9 mouse cellular contexts compared by ENCODE assay signal in genomic region chr4:139967475-139967891, GRCm38 (mm10). TPM values are rescaled to one million over a fixed set of nuclear protein-coding genes. Genes with fewer than 3 reads are reported as not detected.
DNase-seq lines count a peak whose midpoint lies in the region; ATAC-seq and TF ChIP-seq lines count a peak whose summit lies in the region.
"Had no signal": no experiment of that assay in that cellular context is flagged by ENCODE, and none has a peak within 500 bp of the region (broad histone marks: within the 10 kb centered on the region; RNA-seq: fewer than 3 reads in every experiment).

No protein-coding gene starts in this region.

- no peak overlapping the region for H3K4me3 ChIP-seq in hindbrain, embryonic 13.5 days
- H3K4me3 ChIP-seq in hindbrain, embryonic 11.5 days (ENCODE audit: low read depth, low read length) = no peak overlapping the region
- H3K4me3 ChIP-seq in heart, embryonic 16.5 days (ENCODE audit: low read length) = no peak overlapping the region
- 0 out of 2 replicates have a peak overlapping the region, but pooled peaks have one; percentile 9 for H3K4me3 ChIP-seq in olfactory bulb, adult 2 months (ENCODE audit: insufficient read depth, low read depth, low read length)

- 0 out of 2 replicates have a peak overlapping the region, but pooled peaks have one; percentile 8 for H3K9ac ChIP-seq in hindbrain, embryonic 13.5 days
- no peak overlapping the region for H3K9ac ChIP-seq in hindbrain, embryonic 11.5 days (ENCODE audit: low read depth, low read length)
- no peak overlapping the region for H3K9ac ChIP-seq in heart, embryonic 16.5 days (ENCODE audit: low read length)

- no peak for DNase-seq in hindbrain, embryonic 11.5 days (ENCODE audit: low spot score)
- peak; percentile 42 for DNase-seq in adrenal gland, postnatal 25 days
- peak; percentile 87 to 96 for DNase-seq in kidney, postnatal 36 days
- no peak for DNase-seq in spleen, postnatal 10 days (ENCODE audit: low spot score in 2 of 2)
- DNase-seq in left cerebral cortex, postnatal 14 days (ENCODE audit: low spot score in 2 of 2) = no peak

- TF ChIP-seq POLR2A in olfactory bulb, adult 2 months (IDR thresholded peaks at IDR 0.05; ENCODE audit: insufficient read depth, low read depth, low read length) = 0 out of 2 replicates have a peak, but pooled peaks have one; percentile 2

- H3K4me2 ChIP-seq in hindbrain, embryonic 13.5 days = no peak overlapping the region
- no peak overlapping the region for H3K4me2 ChIP-seq in hindbrain, embryonic 11.5 days (replicated peaks; ENCODE audit: low read depth, low read length)
- H3K4me2 ChIP-seq in heart, embryonic 16.5 days (ENCODE audit: low read depth, low read length) = peak overlapping the region; percentile 9; the same call in 1 of the 2 replicates

- H3K36me3 ChIP-seq in hindbrain, embryonic 13.5 days = no peaks in the 10 kb centered on the region
- no peaks in the 10 kb centered on the region for H3K36me3 ChIP-seq in hindbrain, embryonic 11.5 days (ENCODE audit: control insufficient read depth, insufficient read depth, low read length)
- H3K36me3 ChIP-seq in heart, embryonic 16.5 days (ENCODE audit: control insufficient read depth, insufficient read depth) = no peaks in the 10 kb centered on the region
- H3K36me3 ChIP-seq: G1E had no signal

- WGBS in hindbrain, embryonic 13.5 days = 14% methylated on average over 10 of the region's 10 CpGs
- 12% methylated on average over 10 of the region's 10 CpGs for WGBS in hindbrain, embryonic 11.5 days
- 14% methylated on average over 10 of the region's 10 CpGs for WGBS in heart, embryonic 16.5 days
- WGBS in olfactory bulb, adult 2 months = 52% methylated on average over 10 of the region's 10 CpGs

- no peaks in the 10 kb centered on the region for H3K9me3 ChIP-seq in hindbrain, embryonic 13.5 days
- no peaks in the 10 kb centered on the region for H3K9me3 ChIP-seq in hindbrain, embryonic 11.5 days (ENCODE audit: control insufficient read depth, low read length)
- no peaks in the 10 kb centered on the region for H3K9me3 ChIP-seq in heart, embryonic 16.5 days (replicated peaks; ENCODE audit: control insufficient read depth, low read length)

- no peak for ATAC-seq in hindbrain, embryonic 13.5 days (ENCODE audit: low FRiP score)
- ATAC-seq in hindbrain, embryonic 11.5 days (ENCODE audit: low FRiP score) = no peak
- no peak for ATAC-seq in heart, embryonic 16.5 days (replicated peaks; ENCODE audit: extremely low read depth, insufficient read depth, low FRiP score)

- intact Hi-C loops in left cerebral cortex, postnatal 14 days (cut with DNase I) = no loop called here

- no peak for TF ChIP-seq CTCF in olfactory bulb, adult 2 months (IDR thresholded peaks at IDR 0.05; ENCODE audit: insufficient read depth, low read depth, low read length)

- H3K4me1 ChIP-seq in hindbrain, embryonic 13.5 days (replicated peaks) = peaks cover 14% of the 10 kb centered on the region
- no peaks in the 10 kb centered on the region; the same call in 1 of the 2 replicates for H3K4me1 ChIP-seq in hindbrain, embryonic 11.5 days (replicated peaks; ENCODE audit: control insufficient read depth, insufficient read depth, low read length)
- peaks cover 6% of the 10 kb centered on the region for H3K4me1 ChIP-seq in heart, embryonic 16.5 days (ENCODE audit: control insufficient read depth, insufficient read depth, low read length)
- H3K4me1 ChIP-seq in olfactory bulb, adult 2 months (ENCODE audit: control insufficient read depth, insufficient read depth, low read length) = peaks cover 18% of the 10 kb centered on the region

- H3K27ac ChIP-seq in hindbrain, embryonic 13.5 days = peak overlapping the region; percentile 30; the same call in 1 of the 2 replicates
- H3K27ac ChIP-seq in hindbrain, embryonic 11.5 days (ENCODE audit: low read depth, low read length) = no peak overlapping the region
- H3K27ac ChIP-seq in heart, embryonic 16.5 days (ENCODE audit: low read length) = peak overlapping the region; percentile 2; the same call in 1 of the 2 replicates
- peak overlapping the region; percentile 71 for H3K27ac ChIP-seq in olfactory bulb, adult 2 months (ENCODE audit: insufficient read depth, low read depth, low read length)

- H3K27me3 ChIP-seq in hindbrain, embryonic 13.5 days = peaks cover 27% of the 10 kb centered on the region; the same call in 1 of the 2 replicates
- H3K27me3 ChIP-seq in hindbrain, embryonic 11.5 days (ENCODE audit: control insufficient read depth, insufficient read depth, low read length) = no peaks in the 10 kb centered on the region
- H3K27me3 ChIP-seq in heart, embryonic 16.5 days (ENCODE audit: control insufficient read depth, insufficient read depth, low read length) = peaks cover 4% of the 10 kb centered on the region; the same call in 1 of the 2 replicates

RNA-seq across cellular contexts. Expression of gene Klhdc7a, which starts 0.3 kb away (rescaled TPM):
- polyA plus RNA-seq in hindbrain, embryonic 13.5 days (2015; fragmentation: Nextera tagmentation; extraction: Ambion mirVana) = 0.47 and 0.61 TPM in 2 replicates
- polyA plus RNA-seq in hindbrain, embryonic 11.5 days (2014; fragmentation: Nextera tagmentation; extraction: Ambion mirVana) = 0.29 and 0.46 TPM in 2 replicates
- 10.8 and 11.9 TPM in 2 replicates for total RNA-seq in adrenal gland, postnatal 25 days (2021)
- 0.52 and 0.74 TPM in 2 replicates for polyA plus RNA-seq in heart, embryonic 16.5 days (2015; fragmentation: Nextera tagmentation; extraction: Ambion mirVana)
- not detected in 2 replicates for polyA plus RNA-seq in olfactory bulb, adult 2 months (2012; ENCODE audit: insufficient read depth, insufficient read length, low replicate concordance, missing spikeins)
- total RNA-seq in left cerebral cortex, postnatal 14 days (2021) = 1 to 10 TPM; 3.4 to 3.7 TPM
- polyA plus RNA-seq: G1E had no signal

Comparison
In these comparisons a context has a peak if more than half of its experiments do, and no peak if none do; other contexts are left out.
1. DNase-seq: peak in adrenal gland, postnatal 25 days (single experiment) and kidney, postnatal 36 days (2 of 2); none in hindbrain, embryonic 11.5 days (single experiment), spleen, postnatal 10 days (0 of 2) and left cerebral cortex, postnatal 14 days (0 of 2).